Mouse (Mus musculus): ENCODE measurements around the gene Nt5dc3.

DNA sequence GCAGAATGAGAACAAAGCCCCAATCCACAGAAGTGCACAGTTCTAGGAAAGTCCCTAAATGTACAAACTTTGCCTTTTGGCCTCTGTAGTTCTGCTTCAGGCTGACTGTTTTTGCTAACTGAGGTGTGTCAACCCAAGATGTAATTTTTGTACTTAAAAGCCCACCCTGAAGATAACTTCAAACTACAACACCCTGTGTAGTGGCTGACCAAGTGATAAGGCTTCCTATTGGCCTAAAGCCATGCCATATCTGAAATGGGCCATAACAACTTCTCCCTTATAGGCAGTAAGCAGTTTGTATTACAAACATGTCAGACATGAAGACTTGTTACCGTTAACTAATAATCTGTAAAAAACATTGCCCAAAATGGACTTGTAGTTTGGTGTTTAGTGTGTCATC is 21.1 kb upstream of the Nt5dc3 start:
- TF ChIP-seq POLR2A (IDR thresholded peaks at IDR 0.05; ENCODE audit: low read depth, low read length) (no peak), CTCF (IDR thresholded peaks at IDR 0.05; ENCODE audit: borderline replicate concordance, insufficient read depth, low read length) (no peak)

Data from embryonic fibroblast, embryonic 13.5 days (primary cell).